8 mouse cellular contexts compared by ENCODE assay signal in genomic region chr8:117224630-117225029, GRCm38 (mm10). TPM values are rescaled to one million over a fixed set of nuclear protein-coding genes. Genes with fewer than 3 reads are reported as not detected.
DNase-seq lines count a peak whose midpoint lies in the region; ATAC-seq and TF ChIP-seq lines count a peak whose summit lies in the region.

No protein-coding gene starts in this region.

- H3K4me2 ChIP-seq in hindbrain, postnatal 0 days (ENCODE audit: low read depth, low read length): peak overlapping the region; percentile 36

- peak; percentile 88 for DNase-seq in ZHBTc4 (ENCODE audit: low read depth, low spot score)
- peak; percentile 87 for DNase-seq in gastrocnemius, adult 2 months
- DNase-seq in hindbrain, postnatal 0 days (ENCODE audit: low spot score): peak; percentile 91
- peak; percentile 82 to 90 for DNase-seq in left cerebral cortex, adult 2 months (ENCODE audit: extremely low spot score in 1 of 2, low spot score in 2 of 2)
- peak; percentile 93 to 94 for DNase-seq in right cerebral cortex, adult 2 months (ENCODE audit: low spot score in 2 of 2)
- DNase-seq in urinary bladder, postnatal 14 days (ENCODE audit: low spot score): peak; percentile 92

- H3K4me1 ChIP-seq in hindbrain, postnatal 0 days (ENCODE audit: insufficient read depth, low read length): no peaks in the 10 kb centered on the region

- TF ChIP-seq CTCF in gastrocnemius, adult 2 months (IDR thresholded peaks at IDR 0.05): peak; percentile 97
- peak; percentile 96 for TF ChIP-seq CTCF in hindbrain, postnatal 0 days (IDR thresholded peaks at IDR 0.05; ENCODE audit: low read depth)
- TF ChIP-seq CTCF in left cerebral cortex, adult 2 months (IDR thresholded peaks at IDR 0.05): peak; percentile 97

- H3K9ac ChIP-seq in hindbrain, postnatal 0 days (replicated peaks; ENCODE audit: low read length): no peak overlapping the region

- ATAC-seq in common myeloid progenitor, adult 5-6 weeks (replicated peaks; ENCODE audit: low read depth, poor library complexity, severe bottlenecking): peak; percentile 97
- ATAC-seq in hindbrain, postnatal 0 days: peak; percentile 64
- peak; percentile 99 for ATAC-seq in megakaryocyte, adult 5-6 weeks (ENCODE audit: poor library complexity, severe bottlenecking)

- no peaks in the 10 kb centered on the region for H3K27me3 ChIP-seq in hindbrain, postnatal 0 days (ENCODE audit: insufficient read depth, low read length)

- intact Hi-C loops in gastrocnemius, adult 2 months (cut with DNase I): loop anchor here (1.0 kb wide), 3 partner anchors 155 to 251 kb away; no protein-coding TSS in a partner anchor
- intact Hi-C loops in left cerebral cortex, adult 2 months (cut with DNase I): loop anchor here (1.0 to 5.0 kb wide), 3 partner anchors 155 to 348 kb away; no protein-coding TSS in a partner anchor

- no peaks in the 10 kb centered on the region for H3K9me3 ChIP-seq in hindbrain, postnatal 0 days (ENCODE audit: low read length)

- H3K4me3 ChIP-seq in gastrocnemius, adult 2 months: peak overlapping the region; percentile 62
- H3K4me3 ChIP-seq in hindbrain, postnatal 0 days (ENCODE audit: low read length): 0 out of 2 replicates have a peak overlapping the region, but pooled peaks have one; percentile 15
- peak overlapping the region; percentile 41 for H3K4me3 ChIP-seq in left cerebral cortex, adult 2 months

- H3K36me3 ChIP-seq in hindbrain, postnatal 0 days (ENCODE audit: insufficient read depth, low read length): no peaks in the 10 kb centered on the region

- H3K27ac ChIP-seq in gastrocnemius, adult 2 months: peak overlapping the region; percentile 61
- H3K27ac ChIP-seq in hindbrain, postnatal 0 days: no peak overlapping the region
- H3K27ac ChIP-seq in left cerebral cortex, adult 2 months: no peak overlapping the region

- 10% methylated on average over 9 of the region's 9 CpGs for WGBS in hindbrain, postnatal 0 days

RNA-seq across cellular contexts. Expression of gene Cmip, which starts 32.2 kb away (rescaled TPM):
- 20.5 and 29.0 TPM in 2 replicates for total RNA-seq in common myeloid progenitor, adult 5-6 weeks (2017)
- total RNA-seq in gastrocnemius, adult 2 months (2021): 10 to 100 TPM in 1 of 2 experiments, 1 to 10 TPM in 1; 8.3 to 11.4 TPM
- 230 and 250 TPM in 2 replicates for total RNA-seq in hindbrain, postnatal 0 days (2014; rRNA removed)
- 160 and 163 TPM in 2 replicates for polyA plus RNA-seq in hindbrain, postnatal 0 days (2015; fragmentation: Nextera tagmentation; extraction: Ambion mirVana)
- 100 to 1,000 TPM; 339 to 342 TPM for total RNA-seq in left cerebral cortex, adult 2 months (2021)
- 58.4 and 60.3 TPM in 2 replicates for total RNA-seq in megakaryocyte, adult 5-6 weeks (2015)
- total RNA-seq in megakaryocyte, adult 5-6 weeks (2017): 22.7 and 26.5 TPM in 2 replicates
